Mouse (Mus musculus): Measurements from ENCODE around the gene Kif3b.
"Not testable (repeated sequence)": the region's sequence is repeated elsewhere in the genome, so short reads cannot be mapped to it uniquely, and the experiment has no call there.

Kif3b gene

DNA sequence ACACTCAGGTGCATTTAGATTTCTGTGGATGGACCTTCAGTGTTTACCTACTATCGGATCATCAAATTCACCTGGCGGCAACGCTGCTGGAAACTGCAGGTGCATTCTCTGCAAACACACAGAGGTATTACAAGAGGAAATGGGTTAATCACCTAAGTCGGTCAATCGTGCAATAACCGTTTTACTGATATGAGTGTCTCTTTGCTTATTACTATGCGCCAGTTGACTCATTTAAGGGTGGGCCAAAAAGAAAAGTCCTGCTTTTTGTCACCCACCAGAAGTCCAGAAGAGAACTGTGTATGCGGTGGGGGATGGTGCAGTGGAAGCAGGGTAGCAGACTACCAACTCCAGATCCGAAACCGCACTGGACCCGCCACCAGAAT lies 53.8 kb downstream of the Kif3b start:
- no peak for DNase-seq (ENCODE audit: inconsistent age in 2 of 2, low spot score in 1 of 2)

- DNase-seq (ENCODE audit: inconsistent age in 2 of 2, low spot score in 1 of 2) = peak; percentile 98 to 99
Observed at GRCm38 (mm10) chr2:153345454-153346220, 54.4 kb downstream of the Kif3b start, which contains the start of gene Asxl1. Gene Asxl1 (plus strand): TSS chr2:153345829.

GRCm38 (mm10) chr2:153346221-153347182 lies 55.3 kb downstream of the Kif3b start:
- peak; percentile 78 to 84 for DNase-seq (ENCODE audit: inconsistent age in 2 of 2, low spot score in 1 of 2)

GRCm38 (mm10) chr2:153347183-153347781 lies 56.1 kb downstream of the Kif3b start:
- DNase-seq (ENCODE audit: inconsistent age in 2 of 2, low spot score in 1 of 2) = peak in 1 of 2 experiments; percentile 70

DNA sequence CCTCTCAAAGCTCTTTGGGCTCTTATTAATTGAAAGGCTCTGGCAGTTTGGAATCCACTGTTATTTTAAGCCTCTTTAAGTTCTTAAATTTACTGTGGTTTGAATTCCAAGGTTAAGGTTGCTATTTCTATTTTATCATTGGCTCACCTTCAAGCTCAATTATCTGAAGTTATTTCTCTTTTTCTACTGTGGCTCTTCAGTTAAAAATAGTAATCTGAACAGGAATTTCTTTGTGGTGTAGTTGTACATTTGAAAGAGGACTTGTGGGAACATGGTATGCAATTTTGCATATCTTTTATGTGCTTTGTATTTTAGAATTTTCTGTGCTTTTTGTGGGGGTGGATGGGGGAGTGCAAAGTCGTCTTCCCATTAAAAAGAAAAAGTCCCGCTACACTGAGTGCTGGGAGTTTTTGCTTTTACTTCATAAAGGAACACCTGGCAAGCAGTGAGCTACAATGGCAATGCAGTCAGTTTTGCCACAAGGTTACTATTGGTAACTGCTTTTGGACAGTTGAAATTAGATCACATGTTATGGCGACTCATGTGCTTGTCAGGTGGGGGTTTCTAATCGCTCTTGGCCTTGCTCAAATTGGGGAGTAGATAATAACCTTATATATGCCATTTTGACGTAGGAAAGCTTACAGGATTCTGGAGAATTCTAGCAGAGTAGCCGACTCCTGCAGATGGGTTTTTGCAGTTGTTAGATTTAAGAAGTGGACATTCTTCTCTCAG lies 57.1 kb downstream of the Kif3b start:
- DNase-seq (ENCODE audit: inconsistent age in 2 of 2, low spot score in 1 of 2) = peak in 1 of 2 experiments; percentile 48

DNA sequence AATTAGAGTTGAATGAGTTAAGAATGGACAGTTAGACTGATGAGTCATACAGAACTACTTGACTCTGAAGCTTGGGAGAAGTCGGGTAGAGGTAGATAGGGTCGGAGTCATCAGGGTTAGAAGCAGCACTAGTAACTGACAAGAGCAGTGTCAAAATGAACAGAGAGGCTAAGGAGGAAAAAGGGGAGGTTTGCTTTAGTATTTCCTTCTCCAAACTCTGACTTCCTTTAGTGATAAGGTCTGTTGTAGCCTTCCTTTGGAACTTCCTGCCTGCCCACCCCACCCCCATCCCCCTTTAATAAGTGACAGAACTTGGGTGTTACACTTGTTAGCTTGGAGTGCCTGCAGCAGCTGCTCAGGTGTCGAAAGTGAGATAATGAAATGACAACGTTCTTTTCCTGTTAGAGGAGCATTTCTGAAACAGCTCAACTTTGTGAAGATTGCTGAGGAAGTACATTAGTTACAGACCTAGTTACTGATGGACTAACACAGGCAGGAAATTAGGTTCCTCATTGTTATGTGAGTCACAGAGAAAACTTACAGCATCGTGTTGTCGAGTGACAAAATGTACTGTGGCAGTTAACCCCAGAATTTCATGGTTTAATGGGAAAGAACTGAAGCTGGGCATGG lies 59.5 kb downstream of the Kif3b start:
- DNase-seq (ENCODE audit: inconsistent age in 2 of 2, low spot score in 1 of 2) = peak in 1 of 2 experiments; percentile 72

- DNase-seq (ENCODE audit: inconsistent age in 2 of 2, low spot score in 1 of 2) = peak in 1 of 2 experiments; percentile 61
Observed at GRCm38 (mm10) chr2:153354648-153355047, 63.4 kb downstream of the Kif3b start.

DNA sequence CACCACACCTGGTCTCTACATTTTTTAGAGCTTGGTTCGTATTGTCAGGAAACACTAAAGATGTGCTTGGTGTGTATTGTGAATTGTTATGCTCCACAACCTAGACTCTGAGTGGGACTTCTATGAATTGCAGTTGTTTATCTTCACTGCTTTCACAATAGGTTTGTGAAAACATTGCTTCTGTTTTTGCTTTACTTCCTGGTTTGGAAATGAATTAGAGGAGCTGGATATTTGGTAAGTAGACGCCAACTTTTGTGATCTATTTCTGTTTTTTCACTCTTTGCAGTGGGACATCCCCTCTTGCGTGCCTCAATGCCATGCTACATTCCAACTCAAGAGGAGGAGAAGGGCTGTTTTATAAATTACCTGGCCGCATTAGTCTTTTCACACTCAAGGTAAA lies 65.6 kb downstream of the Kif3b start:
- no peak for DNase-seq (ENCODE audit: inconsistent age in 2 of 2, low spot score in 1 of 2)

DNA sequence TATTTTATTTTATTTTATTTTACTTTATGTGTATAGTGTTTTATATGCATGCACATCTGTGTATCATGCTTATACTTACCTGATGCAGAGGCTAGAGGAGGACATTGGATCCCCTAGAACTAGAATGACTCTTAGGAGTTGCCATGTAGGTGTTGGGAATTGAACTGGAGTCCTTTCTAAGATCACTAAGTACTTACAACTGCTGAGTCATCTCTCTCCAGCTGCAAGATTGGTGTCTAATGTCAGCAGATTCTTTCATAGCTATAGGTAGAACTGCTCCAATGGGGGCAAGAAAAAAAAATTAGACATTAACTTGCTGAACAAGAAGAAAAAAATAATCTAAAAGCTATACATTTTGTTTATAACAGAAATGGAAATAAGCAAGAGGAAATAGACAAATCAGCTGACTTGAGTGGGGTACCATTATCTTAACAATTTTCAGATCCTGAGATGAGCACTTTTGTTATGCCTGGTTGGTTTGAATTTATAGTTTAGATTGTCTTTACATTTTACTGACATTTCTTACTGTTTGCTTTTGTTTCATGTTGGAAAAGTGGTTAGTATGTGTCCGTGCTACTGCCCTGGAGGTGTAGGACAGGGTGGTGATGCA lies 70.0 kb downstream of the Kif3b start:
- no peak for DNase-seq (ENCODE audit: inconsistent age in 2 of 2, low spot score in 1 of 2)

DNA sequence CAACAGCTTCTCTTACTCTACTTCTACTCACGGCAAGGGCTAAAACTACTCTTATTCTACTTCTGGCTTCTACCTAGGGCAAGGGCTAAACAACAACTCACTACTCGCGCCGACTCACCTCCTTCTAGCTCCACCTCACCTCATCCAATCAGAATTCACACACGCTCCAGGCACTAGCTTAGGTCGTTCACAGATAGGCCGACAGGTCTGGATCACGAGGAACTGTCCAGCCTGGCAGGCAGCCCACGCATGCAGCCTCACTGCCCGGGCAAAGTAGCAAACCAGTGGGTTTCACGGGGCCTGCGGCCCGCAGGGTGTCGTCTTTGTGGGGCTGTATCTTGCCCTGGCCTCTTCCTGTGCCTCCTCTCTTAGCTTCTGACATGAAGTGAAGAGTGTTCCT lies 73.3 kb downstream of the Kif3b start:
- not testable (repeated sequence) for DNase-seq (ENCODE audit: inconsistent age in 2 of 2, low spot score in 1 of 2)

DNA sequence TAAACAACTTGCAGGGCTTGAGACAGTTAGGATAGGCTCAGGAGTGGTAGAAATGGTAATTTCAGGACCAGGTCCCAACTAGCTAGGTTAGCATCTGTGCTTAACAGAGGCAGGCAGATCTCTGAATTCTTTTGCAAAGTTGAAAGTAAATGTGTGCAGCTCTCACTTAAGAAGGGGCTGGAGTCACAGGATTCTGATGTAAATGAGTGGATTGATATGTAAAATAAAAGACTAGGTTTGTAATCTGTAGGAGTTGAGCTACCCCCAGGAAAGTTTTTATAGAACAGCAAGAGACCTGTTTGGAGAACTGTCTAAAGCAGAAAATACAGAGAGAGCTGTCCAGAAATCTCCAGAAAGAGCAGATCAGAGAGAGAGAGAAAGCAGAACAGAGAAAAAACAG lies 79.7 kb downstream of the Kif3b start:
- no peak for DNase-seq (ENCODE audit: inconsistent age in 2 of 2, low spot score in 1 of 2)

GRCm38 (mm10) chr2:153375380-153375779 lies 84.2 kb downstream of the Kif3b start:
- DNase-seq (ENCODE audit: inconsistent age in 2 of 2, low spot score in 1 of 2) = peak in 1 of 2 experiments; percentile 55

DNA sequence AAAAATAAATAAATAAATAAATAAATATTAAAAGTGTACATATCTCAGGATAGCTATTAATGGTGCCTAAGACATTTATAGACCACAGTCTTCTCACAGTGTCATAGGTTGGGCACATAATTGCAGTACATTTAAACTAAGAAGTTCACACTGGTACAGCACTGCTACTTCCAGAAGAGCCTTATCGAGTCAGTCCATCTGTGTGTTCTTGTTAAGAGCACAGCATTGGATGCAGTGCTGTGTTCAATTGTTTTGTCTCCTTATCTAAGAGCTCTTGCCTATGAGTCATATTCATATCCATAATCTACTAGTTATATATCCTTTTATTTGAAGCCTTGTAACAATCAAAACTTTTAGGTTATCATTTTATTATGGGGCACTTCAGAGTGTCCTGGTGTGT lies 89.3 kb downstream of the Kif3b start:
- DNase-seq (ENCODE audit: inconsistent age in 2 of 2, low spot score in 1 of 2) = no peak

Data from adrenal gland, adult (tissue).